Mouse (Mus musculus) G1E (cell line): ENCODE results near the gene Shroom2. TPM values are rescaled to one million over a fixed set of nuclear protein-coding genes. Genes with fewer than 3 reads are reported as not detected.

ENCODE experiments used
- ATAC-seq: 2 replicates; pipeline ENCODE4 v1.8.0; 2016; ENCODE audit warnings: mild to moderate bottlenecking; ENCODE audit not compliant: insufficient number of reproducible peaks, poor library complexity, low FRiP score, severe bottlenecking; ENCODE audit errors: extremely low read depth
- DNase-seq: peaks from one replicate; pipeline ENCODE4 v3.0.0; 2012; ENCODE audit warnings: low spot score
- H3K27me3 ChIP-seq: 2 replicates; pipeline ENCODE4 v1.6.1; 2012; ENCODE audit warnings: mild to moderate bottlenecking, low read length, inconsistent platforms; ENCODE audit not compliant: insufficient read depth
- H3K36me3 ChIP-seq: replicated peaks from 2 replicates; pipeline ENCODE3; 2012; ENCODE audit warnings: mild to moderate bottlenecking, inconsistent platforms
- H3K4me1 ChIP-seq: 2 replicates; pipeline ENCODE4 v1.6.1; 2012; ENCODE audit warnings: low read depth, low read length, inconsistent platforms, mixed read lengths; ENCODE audit not compliant: insufficient read depth
- H3K4me3 ChIP-seq: 2 replicates; pipeline ENCODE4 v1.5.1; 2012; ENCODE audit warnings: low read depth, mild to moderate bottlenecking, inconsistent platforms, low read length, moderate library complexity, mixed read lengths
- H3K9me3 ChIP-seq: replicated peaks from 2 replicates; pipeline ENCODE4 v1.6.1; 2012; ENCODE audit warnings: inconsistent platforms
- CTCF ChIP-seq: IDR thresholded peaks from 2 replicates; pipeline ENCODE4 v1.5.1; 2012; ENCODE audit warnings: low read depth, low read length, inconsistent platforms, mixed read lengths
- GATA1 ChIP-seq: IDR thresholded peaks from 2 replicates; pipeline ENCODE4 v1.6.1; 2012; ENCODE audit warnings: borderline replicate concordance, low read length, inconsistent platforms, mixed read lengths
- GATA2 ChIP-seq: IDR thresholded peaks from 2 replicates; pipeline ENCODE4 v1.6.1; 2012; ENCODE audit warnings: low read depth, low read length, inconsistent platforms, borderline replicate concordance
- POLR2AphosphoS5 ChIP-seq: IDR thresholded peaks from 2 replicates; pipeline ENCODE4 v1.6.1; 2012; ENCODE audit warnings: low read depth, low read length, inconsistent platforms; ENCODE audit not compliant: insufficient replicate concordance
- TAL1 ChIP-seq: conservative IDR thresholded peaks from 2 replicates; pipeline ENCODE4 v1.6.1; 2012; ENCODE audit warnings: low read depth, low read length, inconsistent platforms, mixed read lengths
- polyA plus RNA-seq: library from polyadenylated mRNA; stranded (reverse); fragments of >175 nt; gene quantifications from 2 replicates; pipeline ENCODE4 v1.2.3, GENCODE M21; 2012
- total RNA-seq, 2 experiments: library from RNA; stranded (forward) in 1 of 2; stranded (reverse) in 1 of 2; fragments of 200-1000 nt in 1 of 2; fragments of >200 nt in 1 of 2; fragmentation: Nextera tagmentation in 1 of 2; gene quantifications; 2 replicates each; pipeline ENCODE4 v1.2.3; 2014 to 2017

Shroom2 gene
- total and polyA plus RNA-seq, 3 experiments: 0.05 TPM; not detected in 2

- H3K27me3 ChIP-seq: no peaks in the 10 kb centered on the region; the same call in 1 of the 2 replicates
- H3K4me3 ChIP-seq: no peak within 1 kb of the TSS
- TF ChIP-seq POLR2AphosphoS5 (no peak), CTCF (no peak), GATA2 (no peak), GATA1 (no peak), TAL1 (no peak)
- no peaks in the 10 kb centered on the region for H3K4me1 ChIP-seq
- no peaks in the 10 kb centered on the region for H3K9me3 ChIP-seq
- DNase-seq (no peak), ATAC-seq (no peak)
- H3K36me3 ChIP-seq: no peaks in the 10 kb centered on the region
These were observed 12.6 kb upstream of the Shroom2 start, which contains the start of gene Gpr143 for GRCm38 (mm10) chrX:152781720-152782403. Gene Gpr143 (plus strand): TSS chrX:152781921.

GRCm38 (mm10) chrX:152769600-152770157, 414 bp upstream of the Shroom2 start:
- no peak for ATAC-seq
- no peak for TF ChIP-seq GATA2
- Histone ChIP-seq H3K4me1 (no peaks in the 10 kb centered on the region), H3K36me3 (no peaks in the 10 kb centered on the region), H3K27me3 (peaks cover 3% of the 10 kb centered on the region; the same call in 1 of the 2 replicates), H3K9me3 (no peaks in the 10 kb centered on the region), H3K4me3 (no peak overlapping the region)
- no peak for DNase-seq

DNA sequence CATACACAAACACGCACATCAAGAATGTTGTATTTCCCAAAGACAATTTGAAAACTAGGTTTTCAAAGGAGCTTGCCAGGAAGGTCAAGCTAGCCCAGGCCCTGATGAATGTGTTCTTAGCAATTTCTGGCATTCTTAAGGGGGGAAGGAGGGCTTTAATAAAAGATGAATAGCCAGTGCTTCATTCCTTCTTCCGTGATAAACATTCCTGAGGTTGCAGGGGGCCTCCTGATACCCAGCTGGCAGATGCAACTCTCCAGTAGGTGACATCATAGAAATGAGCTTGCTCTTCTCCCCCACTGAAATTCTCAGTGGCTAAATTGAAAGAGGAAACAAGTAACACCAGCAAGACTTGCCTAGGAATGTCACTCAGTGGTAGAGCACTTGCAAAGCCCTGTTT, 5.1 kb downstream of the Shroom2 start:
- Histone ChIP-seq H3K36me3 (no peaks in the 10 kb centered on the region), H3K4me1 (no peaks in the 10 kb centered on the region), H3K27me3 (no peaks in the 10 kb centered on the region), H3K4me3 (no peak overlapping the region), H3K9me3 (no peaks in the 10 kb centered on the region)
- DNase-seq (no peak), ATAC-seq (no peak)
- no peak for TF ChIP-seq POLR2AphosphoS5
- no peak for TF ChIP-seq GATA2
- no peak for TF ChIP-seq CTCF
- no peak for TF ChIP-seq GATA1
- no peak for TF ChIP-seq TAL1

GRCm38 (mm10) chrX:152762855-152763254, 6.4 kb downstream of the Shroom2 start:
- Histone ChIP-seq H3K4me1 (no peaks in the 10 kb centered on the region), H3K9me3 (no peaks in the 10 kb centered on the region), H3K4me3 (no peak overlapping the region), H3K36me3 (no peaks in the 10 kb centered on the region), H3K27me3 (no peaks in the 10 kb centered on the region)
- DNase-seq (no peak), ATAC-seq (no peak)
- TF ChIP-seq GATA2: no peak
- TF ChIP-seq GATA1: no peak
- no peak for TF ChIP-seq TAL1
- no peak for TF ChIP-seq CTCF
- no peak for TF ChIP-seq POLR2AphosphoS5

GRCm38 (mm10) chrX:152762437-152762836, 6.8 kb downstream of the Shroom2 start:
- no peak for DNase-seq
- TF ChIP-seq TAL1 (no peak), CTCF (no peak), POLR2AphosphoS5 (no peak), GATA2 (no peak), GATA1 (no peak)
- no peaks in the 10 kb centered on the region for H3K27me3 ChIP-seq
- no peak for ATAC-seq
- H3K9me3 ChIP-seq: no peaks in the 10 kb centered on the region
- no peaks in the 10 kb centered on the region for H3K4me1 ChIP-seq
- H3K4me3 ChIP-seq: no peak overlapping the region
- H3K36me3 ChIP-seq: no peaks in the 10 kb centered on the region

DNA sequence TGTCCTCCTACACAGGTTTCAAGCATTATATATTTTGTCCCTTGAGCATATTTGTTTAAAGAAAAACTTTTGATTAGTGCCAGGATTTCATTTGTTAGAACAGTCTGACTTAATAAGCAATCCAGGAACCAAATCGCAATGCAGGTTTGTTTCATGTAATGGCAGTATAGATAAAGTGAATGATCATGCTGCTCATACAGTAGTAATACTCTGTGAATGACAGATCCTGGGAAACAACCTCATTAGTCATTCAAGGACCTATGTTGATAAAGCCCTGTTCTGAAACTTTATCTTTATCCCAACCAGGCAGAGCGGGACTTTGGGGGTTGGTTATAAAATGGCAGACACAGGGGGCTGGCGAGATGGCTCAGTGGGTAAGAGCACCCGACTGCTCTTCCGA, 13.0 kb downstream of the Shroom2 start:
- Histone ChIP-seq H3K27me3 (no peaks in the 10 kb centered on the region), H3K36me3 (no peaks in the 10 kb centered on the region), H3K4me3 (no peak overlapping the region), H3K9me3 (no peaks in the 10 kb centered on the region), H3K4me1 (no peaks in the 10 kb centered on the region)
- DNase-seq (no peak), ATAC-seq (no peak)
- TF ChIP-seq CTCF (no peak), GATA2 (no peak), GATA1 (no peak), POLR2AphosphoS5 (no peak), TAL1 (no peak)
